Mouse (Mus musculus): Measurements from ENCODE around the gene Hist2h3c2.
"Not testable (repeated sequence)": the region's sequence is repeated elsewhere in the genome, so short reads cannot be mapped to it uniquely, and the experiment has no call there.

Hist2h3c2 gene

DNA sequence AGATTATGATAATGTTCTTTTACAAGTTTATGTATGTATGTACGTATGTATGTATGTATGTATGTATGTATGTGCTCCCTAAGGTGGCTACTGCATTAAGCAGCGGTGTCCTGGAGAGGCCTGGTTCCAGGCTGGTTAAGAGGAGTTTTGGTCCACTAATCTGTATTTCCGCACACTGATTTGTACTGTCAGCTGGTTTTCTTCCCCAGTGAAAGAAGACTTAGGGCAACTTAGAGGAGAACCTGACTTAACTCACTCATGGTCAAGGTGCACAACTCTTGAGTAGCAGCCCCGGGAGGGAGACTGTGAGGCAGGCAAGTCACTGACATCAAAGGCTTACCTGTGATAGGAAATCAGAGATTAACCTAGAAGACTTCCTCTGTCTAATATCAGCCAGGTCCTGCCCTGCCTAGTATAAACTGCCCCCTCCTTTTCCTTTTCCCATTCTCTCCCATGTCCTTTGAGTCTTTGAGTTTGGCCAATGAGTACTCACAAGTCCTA is 2.0 kb downstream of the Hist2h3c2 start:
- in situ Hi-C loops (cut with MboI, MseI), result no loop called here

DNA sequence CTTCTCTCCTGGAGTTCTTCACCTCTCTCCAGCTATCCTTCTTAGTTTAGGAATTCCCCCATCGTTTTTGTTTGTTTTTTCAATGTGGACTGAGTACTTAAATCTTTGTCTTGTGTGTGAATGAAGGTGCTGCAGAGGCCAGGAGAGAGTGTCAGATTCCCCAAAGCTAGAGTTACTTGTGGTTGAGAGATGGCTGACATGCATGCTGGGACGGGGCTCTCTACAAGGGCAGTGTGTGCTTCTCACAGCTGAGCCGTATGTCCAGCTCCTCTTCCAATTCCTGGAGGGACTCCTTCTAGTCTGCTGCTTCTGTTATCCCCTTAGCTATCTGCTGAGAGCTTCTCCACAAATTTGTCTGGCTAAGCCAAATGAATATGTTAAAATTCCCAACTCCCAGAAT is 3.1 kb downstream of the Hist2h3c2 start:
- in situ Hi-C loops (cut with MboI, MseI), result no loop called here

DNA sequence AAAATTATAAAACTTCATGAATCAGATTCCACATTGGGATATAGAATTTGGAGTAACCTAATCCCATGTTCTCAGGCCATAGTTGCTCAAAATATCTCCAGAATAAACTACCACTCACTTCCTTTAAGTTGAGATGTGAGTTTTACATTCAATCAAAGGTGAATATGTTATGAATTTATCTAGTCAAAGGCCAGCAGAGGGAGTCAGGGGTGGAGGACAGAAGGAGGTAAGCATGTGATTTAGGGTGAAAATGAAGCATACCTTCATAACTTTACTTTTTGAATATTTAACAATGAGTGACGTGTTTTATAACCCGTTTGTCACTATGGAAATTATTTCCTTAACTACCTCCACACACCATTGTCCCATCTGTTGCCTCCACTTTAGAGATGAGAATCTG is 4.0 kb downstream of the Hist2h3c2 start:
- in situ Hi-C loops (cut with MboI, MseI), result loop anchor here (5.0 kb wide), 1 partner anchor 58 kb away; no protein-coding TSS in a partner anchor

- in situ Hi-C loops (cut with MboI, MseI), result loop anchor here (5.0 kb wide), 1 partner anchor 54 kb away; no protein-coding TSS in a partner anchor
Measured at GRCm38 (mm10) chr3:96231758-96232120, 7.2 kb downstream of the Hist2h3c2 start.

- in situ Hi-C loops (cut with MboI, MseI), result loop anchor here (5.0 kb wide), 1 partner anchor 54 kb away; no protein-coding TSS in a partner anchor
Measured at GRCm38 (mm10) chr3:96230910-96231757, 7.8 kb downstream of the Hist2h3c2 start.

- in situ Hi-C loops (cut with MboI, MseI), result loop anchor here (5.0 kb wide), 1 partner anchor 53 kb away; no protein-coding TSS in a partner anchor
Measured at GRCm38 (mm10) chr3:96230404-96230803, 8.5 kb downstream of the Hist2h3c2 start.

DNA sequence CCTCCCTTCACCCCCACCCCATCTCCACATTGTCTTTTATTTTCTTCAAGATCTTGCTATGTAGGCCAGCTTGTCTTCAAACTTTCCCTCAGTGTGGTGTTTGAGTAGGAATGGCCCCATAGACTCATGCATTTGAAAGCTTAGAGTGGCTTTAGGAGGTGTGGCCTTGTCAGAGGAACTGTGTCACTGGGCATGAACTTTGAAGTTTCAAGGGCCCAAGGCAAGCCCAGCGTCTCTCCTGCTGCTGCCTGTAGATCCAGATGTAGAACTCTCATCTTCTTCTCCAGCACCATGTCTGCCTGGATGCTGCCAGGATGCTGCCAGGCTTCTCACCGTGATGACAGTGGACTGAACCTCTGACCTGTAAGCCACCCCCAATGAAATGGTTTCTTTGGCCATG is 10.1 kb downstream of the Hist2h3c2 start:
- in situ Hi-C loops (cut with MboI, MseI), result no loop called here

DNA sequence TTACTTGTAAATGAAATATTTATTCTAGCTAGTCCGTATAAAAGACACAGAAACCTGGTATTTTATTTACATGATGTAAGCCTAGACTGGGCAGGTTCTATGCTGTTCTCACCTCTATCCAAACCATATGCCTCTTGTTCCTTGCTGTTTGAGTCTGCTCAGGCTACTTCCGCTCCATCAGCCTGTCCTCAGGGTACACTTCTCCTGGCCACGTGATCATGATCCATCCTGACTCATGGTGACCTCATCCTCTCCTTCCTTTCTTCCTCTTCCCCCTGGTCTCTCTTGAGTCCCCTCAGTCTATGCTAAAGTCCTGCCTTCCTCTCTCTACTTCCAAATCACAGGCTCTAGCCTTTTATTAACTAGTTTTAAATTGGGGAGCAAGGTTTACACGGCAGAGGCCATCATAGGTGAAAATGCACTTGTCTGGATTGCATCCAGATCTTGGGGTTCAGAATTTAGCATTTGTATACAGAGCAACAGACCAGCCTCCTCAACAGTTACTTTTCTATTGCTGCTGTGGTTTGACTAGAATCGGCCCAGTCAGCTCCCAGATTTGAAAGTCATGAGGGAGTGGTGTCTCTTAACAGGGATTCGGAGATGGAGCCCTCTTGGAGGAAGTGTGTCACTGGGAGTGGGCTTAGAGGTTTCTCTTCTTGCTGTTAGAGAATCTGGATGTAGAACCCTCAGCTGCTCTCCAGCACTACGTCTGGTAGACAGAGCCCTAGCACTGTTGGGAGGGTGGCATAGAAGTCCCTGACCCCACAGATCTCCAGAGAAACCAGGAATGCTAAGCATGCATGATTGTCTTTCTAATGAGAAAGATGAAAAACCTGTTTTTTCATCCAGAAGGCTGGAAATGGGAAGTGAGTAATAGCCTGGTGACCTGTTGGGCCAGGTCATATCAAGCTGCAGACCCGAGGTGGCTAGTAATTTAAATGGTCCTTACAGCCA is 12.0 kb downstream of the Hist2h3c2 start:
- in situ Hi-C loops (cut with MboI, MseI), result no loop called here

GRCm38 (mm10) chr3:96225421-96225820 is 13.5 kb downstream of the Hist2h3c2 start:
- in situ Hi-C loops (cut with MboI, MseI), result no loop called here

GRCm38 (mm10) chr3:96222774-96223173 is 16.2 kb downstream of the Hist2h3c2 start:
- in situ Hi-C loops (cut with MboI, MseI), result no loop called here

DNA sequence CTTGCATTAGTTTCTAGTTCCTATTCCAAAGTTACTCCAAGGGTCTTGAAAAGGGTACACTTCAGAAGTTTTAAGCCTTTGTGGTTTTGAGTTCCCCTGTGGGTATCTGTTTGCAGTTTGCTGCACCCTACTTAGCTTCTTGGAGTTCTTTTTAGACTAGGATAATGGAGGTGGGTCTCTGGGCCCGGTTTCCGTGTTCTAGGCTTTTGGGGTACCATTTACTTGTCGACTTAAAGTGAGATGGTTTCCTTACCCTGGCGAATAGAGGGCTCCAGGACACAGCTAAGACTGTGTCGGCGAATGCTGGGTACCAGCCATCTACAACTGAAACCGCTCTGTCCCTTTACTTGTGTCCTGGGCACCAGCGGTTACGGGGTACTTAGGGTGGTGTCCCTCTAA is 17.3 kb downstream of the Hist2h3c2 start:
- in situ Hi-C loops (cut with MboI, MseI), result no loop called here

DNA sequence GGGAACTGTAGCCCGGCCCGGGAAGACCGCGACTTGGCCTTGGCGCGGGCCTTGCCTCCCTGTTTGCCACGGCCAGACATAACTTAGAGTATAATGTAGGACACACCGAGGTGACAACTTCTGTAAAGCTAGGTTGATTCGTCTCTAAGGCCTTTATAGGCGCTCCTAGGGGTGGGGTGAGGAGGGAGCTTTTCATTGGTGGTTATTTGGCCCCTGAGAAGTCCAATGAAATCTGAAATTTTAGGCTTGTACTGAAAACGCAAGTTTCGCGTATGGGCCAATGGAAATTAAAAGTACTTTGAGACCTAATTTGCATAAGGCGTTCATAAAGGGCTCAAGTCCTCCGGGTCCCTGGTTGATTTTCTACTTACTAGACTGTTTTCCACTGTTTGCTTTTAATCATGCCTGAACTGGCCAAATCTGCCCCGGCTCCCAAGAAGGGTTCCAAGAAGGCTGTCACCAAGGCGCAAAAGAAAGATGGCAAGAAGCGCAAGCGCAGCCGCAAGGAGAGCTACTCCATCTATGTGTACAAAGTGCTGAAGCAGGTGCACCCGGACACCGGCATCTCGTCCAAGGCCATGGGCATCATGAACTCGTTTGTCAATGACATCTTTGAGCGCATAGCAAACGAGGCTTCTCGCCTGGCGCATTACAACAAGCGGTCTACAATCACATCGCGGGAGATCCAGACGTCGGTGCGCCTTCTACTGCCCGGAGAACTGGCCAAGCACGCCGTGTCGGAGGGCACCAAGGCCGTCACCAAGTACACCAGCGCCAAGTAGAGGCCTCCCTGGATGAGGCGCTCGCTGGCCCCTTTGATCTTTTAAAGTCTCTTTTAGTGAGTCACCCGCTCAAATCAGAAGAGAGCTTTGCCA is 17.9 kb downstream of the Hist2h3c2 start, which contains the start of the genes Hist2h2ac and Hist2h2be:
Hist2h2ac (minus strand) TSS at position 116 of the 875 bp plus-strand sequence.
Hist2h2be (plus strand) TSS at position 355 of the 875 bp plus-strand sequence.
- in situ Hi-C loops (cut with MboI, MseI), result no loop called here

- in situ Hi-C loops (cut with MboI, MseI), result not testable (repeated sequence)
Measured at GRCm38 (mm10) chr3:96220131-96220764, 18.7 kb downstream of the Hist2h3c2 start.

- in situ Hi-C loops (cut with MboI, MseI), result no loop called here
Measured at GRCm38 (mm10) chr3:96219661-96220130, 19.2 kb downstream of the Hist2h3c2 start, which contains the start of the genes Bola1 and Hist2h2ab. TSS of gene Bola1 (minus strand) at chr3:96219709. TSS of gene Hist2h2ab (plus strand) at chr3:96219865.

DNA sequence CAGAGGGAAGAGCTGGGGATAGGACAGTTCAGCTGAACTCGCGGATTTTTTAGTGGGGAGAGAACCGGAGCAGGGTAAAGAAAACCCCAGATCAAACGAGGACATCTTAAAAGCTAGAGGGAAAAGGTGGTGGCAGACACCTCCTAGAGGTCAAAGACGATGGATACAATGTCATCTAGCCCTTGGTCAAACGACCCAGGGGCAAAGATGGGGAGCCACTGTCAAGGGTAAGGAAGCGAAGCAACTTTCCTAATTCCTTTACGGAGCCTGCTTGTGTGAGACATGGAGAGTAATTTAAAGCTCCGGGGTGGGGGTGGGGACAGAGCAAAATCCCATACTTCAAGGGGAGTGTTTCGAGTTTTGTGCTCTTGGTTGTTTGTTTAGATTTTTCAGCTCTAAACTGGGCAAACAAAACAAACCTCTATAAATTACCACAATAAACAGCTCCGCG is 19.7 kb downstream of the Hist2h3c2 start:
- in situ Hi-C loops (cut with MboI, MseI), result no loop called here

DNA sequence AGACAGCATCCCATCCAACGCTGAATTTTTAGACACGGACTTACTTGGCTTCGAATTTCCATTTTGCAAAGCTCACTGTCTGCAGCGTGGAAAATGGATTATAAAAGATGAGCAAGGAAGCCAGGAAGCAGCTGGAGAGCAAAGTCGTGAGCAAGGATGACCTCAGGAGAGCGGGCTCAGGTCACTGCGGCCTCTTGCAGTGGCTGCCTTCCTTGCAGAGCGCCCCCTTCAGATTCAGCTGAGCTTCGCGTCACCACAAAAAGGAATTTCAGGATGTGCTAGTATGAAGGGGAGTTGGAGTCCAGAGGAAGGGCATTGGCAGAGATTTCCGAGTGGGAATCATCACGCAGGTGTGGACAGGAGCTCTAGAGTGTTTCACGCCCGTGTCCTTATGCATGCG is 29.7 kb downstream of the Hist2h3c2 start:
- in situ Hi-C loops (cut with MboI, MseI), result no loop called here

DNA sequence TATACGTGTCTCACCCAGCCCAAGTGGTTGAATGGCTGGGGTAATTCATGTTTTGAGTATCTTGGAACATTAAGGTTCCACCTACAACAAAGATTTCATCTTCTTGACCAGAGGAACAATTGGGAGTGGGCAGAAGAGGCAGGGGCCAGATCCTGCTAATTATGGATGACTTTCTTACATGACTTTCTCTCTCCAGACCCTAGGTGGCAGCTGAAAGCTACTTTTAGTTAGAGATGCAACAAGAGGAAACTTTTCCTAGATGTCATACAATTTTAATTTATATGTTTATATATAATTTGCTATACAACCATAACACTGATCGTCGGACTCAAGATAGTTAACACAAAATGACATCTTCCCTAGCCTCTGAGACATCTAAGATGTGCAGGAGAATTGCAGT is 31.1 kb downstream of the Hist2h3c2 start:
- in situ Hi-C loops (cut with MboI, MseI), result no loop called here

GRCm38 (mm10) chr3:96199731-96200130 is 39.2 kb downstream of the Hist2h3c2 start:
- in situ Hi-C loops (cut with MboI, MseI), result no loop called here

DNA sequence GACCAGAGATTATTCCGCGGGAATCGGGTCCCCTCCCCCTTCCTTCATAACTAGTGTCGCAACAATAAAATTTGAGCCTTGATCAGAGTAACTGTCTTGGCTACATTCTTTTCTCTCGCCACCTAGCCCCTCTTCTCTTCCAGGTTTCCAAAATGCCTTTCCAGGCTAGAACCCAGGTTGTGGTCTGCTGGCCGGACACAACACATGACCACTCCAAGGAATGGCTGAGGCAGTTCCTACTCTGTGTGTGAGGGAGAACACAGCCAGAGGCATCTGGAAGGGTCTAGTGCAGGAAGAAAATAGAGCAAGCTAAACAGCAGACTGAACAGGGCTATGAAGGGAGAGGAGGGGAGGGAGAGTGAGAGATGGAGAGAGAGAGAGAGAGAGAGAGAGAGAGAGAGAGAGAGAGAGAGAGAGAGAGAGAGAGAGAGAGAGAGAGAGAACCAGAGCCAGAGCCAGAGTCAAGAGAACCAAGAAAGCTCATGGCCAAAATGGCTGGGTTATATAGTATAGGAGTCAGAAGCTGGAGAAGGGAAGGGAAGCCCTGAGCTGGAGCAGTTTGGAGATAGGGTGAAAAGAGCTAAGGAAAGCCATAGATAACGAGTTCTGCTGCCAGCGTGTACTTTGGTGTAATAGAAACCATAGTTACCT is 40.2 kb downstream of the Hist2h3c2 start:
- in situ Hi-C loops (cut with MboI, MseI), result not testable (repeated sequence)

Data from T-helper 1 cell (primary cell).